Mouse (Mus musculus) midbrain, embryonic 10.5 days (tissue): Measurements from ENCODE around the gene Grin3b. TPM values are rescaled to one million over a fixed set of nuclear protein-coding genes. Genes with fewer than 3 reads are reported as not detected.
A peak's percentile ranks its signal among the peaks of the same experiment; 100 is the strongest.

ENCODE experiments used
- DNase-seq: peaks from one replicate; pipeline ENCODE4 v3.0.0-alpha.2; 2017; ENCODE audit warnings: low spot score
- H3K27ac ChIP-seq: fragments of 300-500 bp; sonication (generic); replicated peaks from 2 replicates; pipeline ENCODE4 v1.5.1; 2016; ENCODE audit warnings: mild to moderate bottlenecking
- H3K27me3 ChIP-seq: fragments of 300-500 bp; sonication (generic); 2 replicates; pipeline ENCODE4 v1.6.1; 2016; ENCODE audit warnings: low read depth, mild to moderate bottlenecking; ENCODE audit not compliant: poor library complexity, severe bottlenecking
- H3K36me3 ChIP-seq: fragments of 300-500 bp; sonication (generic); 2 replicates; pipeline ENCODE4 v1.6.1; 2016; ENCODE audit warnings: mild to moderate bottlenecking, moderate library complexity
- H3K4me1 ChIP-seq: fragments of 300-500 bp; sonication (generic); 2 replicates; pipeline ENCODE4 v1.6.1; 2016
- H3K4me3 ChIP-seq: fragments of 300-500 bp; sonication (generic); 2 replicates; pipeline ENCODE4 v1.5.1; 2016; ENCODE audit warnings: mild to moderate bottlenecking, moderate library complexity
- H3K9me3 ChIP-seq: fragments of 300-500 bp; sonication (generic); replicated peaks from 2 replicates; pipeline ENCODE4 v1.6.1; 2016; ENCODE audit warnings: mild to moderate bottlenecking
- WGBS: fragments of 180-500 bp; shearing (Covaris S2); methylation state at CpG from one replicate; pipeline ENCODE4 v1.1.7; 2016; 5-methylcytosine and 5-hydroxymethylcytosine counted together
- polyA plus RNA-seq: library from polyadenylated mRNA; unstranded; fragments of >200 nt; fragmentation: Nextera tagmentation; extraction: Ambion mirVana; gene quantifications from 2 replicates; pipeline ENCODE4 v1.2.1, GENCODE M21; 2016

Grin3b gene
- polyA plus RNA-seq, 1 experiment from 2014 or later, result 0.30 TPM

GRCm38 (mm10) chr10:79976071-79976721 lies 5.7 kb downstream of the Grin3b start:
- Histone ChIP-seq H3K4me1 (peaks cover 10% of the 10 kb centered on the region), H3K9me3 (0 out of 2 replicates have a peak, but pooled peaks cover 8% of the 10 kb centered on the region), H3K36me3 (peaks cover 67% of the 10 kb centered on the region), H3K27me3 (peaks cover 54% of the 10 kb centered on the region), H3K4me3 (peak overlapping the region; percentile 22; the same call in 1 of the 2 replicates), H3K27ac (no peak overlapping the region)
- WGBS, result 83% methylated on average over 28 of the region's 28 CpGs
- no peak for DNase-seq

GRCm38 (mm10) chr10:79976722-79977107 lies 6.2 kb downstream of the Grin3b start:
- Histone ChIP-seq H3K27ac (no peak overlapping the region), H3K4me3 (peak overlapping the region; percentile 22; the same call in 1 of the 2 replicates), H3K4me1 (peaks cover 11% of the 10 kb centered on the region; the same call in 1 of the 2 replicates), H3K36me3 (peaks cover 72% of the 10 kb centered on the region), H3K9me3 (0 out of 2 replicates have a peak, but pooled peaks cover 8% of the 10 kb centered on the region), H3K27me3 (peaks cover 49% of the 10 kb centered on the region)
- DNase-seq, result no peak
- 68% methylated on average over 36 of the region's 36 CpGs for WGBS

- H3K27ac ChIP-seq, result no peak overlapping the region
- H3K27me3 ChIP-seq, result peaks cover 43% of the 10 kb centered on the region
- H3K4me3 ChIP-seq, result peak overlapping the region; percentile 20; the same call in 1 of the 2 replicates
- no peak for DNase-seq
- peaks cover 76% of the 10 kb centered on the region for H3K36me3 ChIP-seq
- WGBS, result 77% methylated on average over 28 of the region's 28 CpGs
- 0 out of 2 replicates have a peak, but pooled peaks cover 8% of the 10 kb centered on the region for H3K9me3 ChIP-seq
- H3K4me1 ChIP-seq, result peaks cover 14% of the 10 kb centered on the region
Observed at GRCm38 (mm10) chr10:79977324-79977723, 6.8 kb downstream of the Grin3b start.

- H3K36me3 ChIP-seq, result peaks cover 79% of the 10 kb centered on the region
Observed at GRCm38 (mm10) chr10:79978061-79978460, 7.5 kb downstream of the Grin3b start.

GRCm38 (mm10) chr10:79979401-79980155 lies 9.1 kb downstream of the Grin3b start:
- 0 out of 2 replicates have a peak, but pooled peaks cover 8% of the 10 kb centered on the region for H3K9me3 ChIP-seq
- peak overlapping the region; percentile 5; the same call in 1 of the 2 replicates for H3K4me3 ChIP-seq
- no peak for DNase-seq
- H3K27me3 ChIP-seq, result peaks cover 25% of the 10 kb centered on the region
- 94% methylated on average over 22 of the region's 22 CpGs for WGBS
- H3K4me1 ChIP-seq, result peaks cover 28% of the 10 kb centered on the region
- H3K36me3 ChIP-seq, result peaks cover 69% of the 10 kb centered on the region
- no peak overlapping the region for H3K27ac ChIP-seq

More at GRCm38 (mm10) chr10:79978061-79978460, 7.5 kb downstream of the Grin3b start:
- H3K27ac ChIP-seq, result no peak overlapping the region
- H3K4me1 ChIP-seq, result peaks cover 21% of the 10 kb centered on the region
- H3K9me3 ChIP-seq, result 0 out of 2 replicates have a peak, but pooled peaks cover 8% of the 10 kb centered on the region
- WGBS, result 95% methylated on average over 21 of the region's 21 CpGs
- H3K27me3 ChIP-seq, result peaks cover 35% of the 10 kb centered on the region
- H3K4me3 ChIP-seq, result 0 out of 2 replicates have a peak overlapping the region, but pooled peaks have one; percentile 20
- DNase-seq, result no peak

GRCm38 (mm10) chr10:79983205-79983604 lies 12.7 kb downstream of the Grin3b start:
- Histone ChIP-seq H3K4me1 (peaks cover 50% of the 10 kb centered on the region), H3K36me3 (peaks cover 34% of the 10 kb centered on the region), H3K27me3 (peaks cover 23% of the 10 kb centered on the region), H3K27ac (peak overlapping the region; percentile 91), H3K4me3 (peak overlapping the region; percentile 81), H3K9me3 (no peaks in the 10 kb centered on the region)
- 85% methylated on average over 5 of the region's 5 CpGs for WGBS
- no peak for DNase-seq

- peak overlapping the region; percentile 81 for H3K4me3 ChIP-seq
Observed at GRCm38 (mm10) chr10:79983670-79984069, 13.2 kb downstream of the Grin3b start.

GRCm38 (mm10) chr10:79984195-79984816 lies 13.8 kb downstream of the Grin3b start, which contains the start of gene Tmem259:
TSS of gene Tmem259 (minus strand) at chr10:79984330.
- Histone ChIP-seq H3K27ac (peak within 1 kb of the TSS; percentile 91), H3K4me1 (peaks cover 61% of the 10 kb centered on the region), H3K27me3 (peaks cover 33% of the 10 kb centered on the region), H3K9me3 (no peaks in the 10 kb centered on the region), H3K4me3 (peak within 1 kb of the TSS; percentile 81), H3K36me3 (peaks cover 23% of the 10 kb centered on the region)
- WGBS, result 1% methylated on average over 49 of the region's 49 CpGs
- DNase-seq, result peak; percentile 86

More at GRCm38 (mm10) chr10:79983670-79984069, 13.2 kb downstream of the Grin3b start:
- Histone ChIP-seq H3K36me3 (peaks cover 29% of the 10 kb centered on the region), H3K27ac (peak overlapping the region; percentile 91), H3K27me3 (peaks cover 26% of the 10 kb centered on the region), H3K9me3 (no peaks in the 10 kb centered on the region), H3K4me1 (peaks cover 55% of the 10 kb centered on the region)
- DNase-seq, result peak; percentile 67
- 2% methylated on average over 21 of the region's 21 CpGs for WGBS

- under 1% methylated on average over 22 of the region's 22 CpGs for WGBS
Observed at GRCm38 (mm10) chr10:79984871-79985270, 14.4 kb downstream of the Grin3b start.

GRCm38 (mm10) chr10:79985334-79986231 lies 15.1 kb downstream of the Grin3b start:
- H3K27me3 ChIP-seq, result peaks cover 46% of the 10 kb centered on the region
- H3K9me3 ChIP-seq, result no peaks in the 10 kb centered on the region
- peaks cover 17% of the 10 kb centered on the region for H3K36me3 ChIP-seq
- WGBS, result 5% methylated on average over 35 of the region's 35 CpGs
- DNase-seq, result peak; percentile 60
- peak overlapping the region; percentile 91 for H3K27ac ChIP-seq
- peak overlapping the region; percentile 81 for H3K4me3 ChIP-seq
- peaks cover 68% of the 10 kb centered on the region for H3K4me1 ChIP-seq

More at GRCm38 (mm10) chr10:79984871-79985270, 14.4 kb downstream of the Grin3b start:
- peaks cover 17% of the 10 kb centered on the region for H3K36me3 ChIP-seq
- DNase-seq, result peak; percentile 94
- peak overlapping the region; percentile 81 for H3K4me3 ChIP-seq
- H3K4me1 ChIP-seq, result peaks cover 64% of the 10 kb centered on the region
- peaks cover 38% of the 10 kb centered on the region for H3K27me3 ChIP-seq
- H3K9me3 ChIP-seq, result no peaks in the 10 kb centered on the region
- peak overlapping the region; percentile 91 for H3K27ac ChIP-seq

GRCm38 (mm10) chr10:79986232-79986878 lies 15.8 kb downstream of the Grin3b start:
- Histone ChIP-seq H3K36me3 (peaks cover 16% of the 10 kb centered on the region), H3K27me3 (peaks cover 53% of the 10 kb centered on the region), H3K4me3 (peak overlapping the region; percentile 81), H3K27ac (peak overlapping the region; percentile 91; the same call in 1 of the 2 replicates), H3K4me1 (peaks cover 67% of the 10 kb centered on the region), H3K9me3 (peaks cover 7% of the 10 kb centered on the region)
- DNase-seq, result no peak
- WGBS, result 42% methylated on average over 6 of the region's 6 CpGs
